Mouse (Mus musculus): ENCODE measurements around the gene Chd1l.

GRCm38 (mm10) chr3:97590699-97591098 is 19.3 kb downstream of the Chd1l start:
- TF ChIP-seq CTCF (IDR thresholded peaks at IDR 0.05; ENCODE audit: low read depth) = no peak
- TF ChIP-seq EP300 (optimal IDR thresholded peaks at IDR 0.05) = no peak
